Mouse (Mus musculus) liver, postnatal 0 days (tissue): Measurements from ENCODE around the gene Rasal2.

Experiments
- CTCF ChIP-seq: sonication (generic); IDR thresholded peaks from 2 replicates; pipeline ENCODE4 v1.5.1; 2016; ENCODE audit warnings: antibody characterized with exemption, low read depth
- EP300 ChIP-seq: IDR thresholded peaks from 2 replicates; pipeline ENCODE4 v1.6.1; 2016; ENCODE audit warnings: antibody characterized with exemption, low read depth, mild to moderate bottlenecking

DNA sequence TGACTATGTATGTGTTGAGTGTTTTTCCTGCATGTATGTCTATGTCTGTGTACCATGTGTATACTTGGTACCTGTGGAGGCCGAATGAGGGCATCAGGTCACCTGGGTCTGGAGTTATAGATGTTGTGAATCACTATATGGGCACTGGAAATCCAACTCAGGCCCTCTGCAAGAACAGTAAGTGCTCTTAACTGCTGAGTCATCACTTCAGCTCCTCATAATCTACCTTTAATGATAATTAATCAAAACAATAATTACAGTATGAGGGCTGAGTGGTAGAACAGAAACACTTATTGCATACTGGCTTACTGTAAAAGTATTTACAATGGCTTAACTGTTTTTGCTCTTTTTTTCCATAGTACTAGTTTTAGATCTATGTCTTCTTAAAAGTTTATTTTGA, 172.7 kb downstream of the Rasal2 start:
- TF ChIP-seq CTCF (no peak), EP300 (no peak)
